Mouse (Mus musculus): ENCODE results near the gene Gdf2.

DNA sequence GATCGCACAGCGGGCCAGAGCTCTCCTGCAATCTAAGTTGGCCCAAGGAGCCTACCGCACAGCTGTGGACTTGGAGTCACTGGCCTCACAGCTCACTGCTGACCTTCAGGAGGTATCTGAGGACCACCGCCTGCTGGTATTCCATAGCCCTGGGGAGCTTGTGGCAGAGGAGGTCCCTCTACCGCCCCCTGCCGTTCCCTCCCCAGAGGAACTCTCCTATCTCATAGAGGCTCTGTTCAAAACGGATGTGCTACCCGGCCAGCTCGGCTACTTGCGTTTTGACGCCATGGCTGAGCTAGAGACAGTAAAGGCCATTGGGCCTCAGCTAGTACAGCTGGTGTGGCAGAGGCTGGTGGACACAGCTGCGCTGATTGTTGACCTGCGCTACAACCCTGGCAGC, 15.2 kb downstream of the Gdf2 start:
- TF ChIP-seq POLR2A (IDR thresholded peaks at IDR 0.05; ENCODE audit: low read depth, low read length) = no peak
- no peak for TF ChIP-seq CTCF (IDR thresholded peaks at IDR 0.05; ENCODE audit: extremely low read depth, insufficient read length, insufficient replicate concordance, low read depth, low read length)
